Mouse (Mus musculus) bone marrow, adult 2 months (tissue): ENCODE measurements around the gene Gm10300. TPM values are rescaled to one million over a fixed set of nuclear protein-coding genes. Genes with fewer than 3 reads are reported as not detected.
A peak's percentile ranks its signal among the peaks of the same experiment; 100 is the strongest.

Source experiments
- H3K27ac ChIP-seq: fragments of 200-500 bp; 2 replicates; pipeline ENCODE4 v1.5.1; 2012; ENCODE audit warnings: low read depth, mild to moderate bottlenecking, control low read depth, inconsistent platforms, low read length; ENCODE audit not compliant: control insufficient read depth, poor library complexity, insufficient read depth
- H3K4me1 ChIP-seq: fragments of 200-500 bp; 2 replicates; pipeline ENCODE4 v1.6.1; 2011; ENCODE audit warnings: low read length; ENCODE audit not compliant: control insufficient read depth, insufficient read depth
- H3K4me3 ChIP-seq: fragments of 200-500 bp; replicated peaks from 2 replicates; pipeline ENCODE3; 2011; ENCODE audit warnings: mild to moderate bottlenecking, low read depth, low read length, control low read depth; ENCODE audit not compliant: control insufficient read depth
- CTCF ChIP-seq: fragments of 200-500 bp; IDR thresholded peaks from 2 replicates; pipeline ENCODE4 v1.5.1; 2011; ENCODE audit warnings: low read length, control low read depth; ENCODE audit not compliant: control insufficient read depth, insufficient read depth
- POLR2A ChIP-seq: fragments of 200-500 bp; IDR thresholded peaks from 2 replicates; pipeline ENCODE4 v1.6.1; 2011; ENCODE audit warnings: low read depth, mild to moderate bottlenecking, control low read depth, low read length, borderline replicate concordance; ENCODE audit not compliant: control insufficient read depth
- WGBS: fragments of 180-500 bp; shearing (Covaris S2); methylation state at CpG from one replicate; pipeline ENCODE4 v1.1.7; 2018; 5-methylcytosine and 5-hydroxymethylcytosine counted together
- polyA plus RNA-seq: library from polyadenylated mRNA; stranded (reverse); fragments of >200 nt; gene quantifications from 2 replicates; pipeline ENCODE4 v1.2.4, GENCODE M21; 2011; ENCODE audit warnings: low replicate concordance; ENCODE audit not compliant: missing spikeins, insufficient read depth, insufficient read length

Gm10300 gene
- polyA plus RNA-seq, 1 experiment: 0.65 TPM

DNA sequence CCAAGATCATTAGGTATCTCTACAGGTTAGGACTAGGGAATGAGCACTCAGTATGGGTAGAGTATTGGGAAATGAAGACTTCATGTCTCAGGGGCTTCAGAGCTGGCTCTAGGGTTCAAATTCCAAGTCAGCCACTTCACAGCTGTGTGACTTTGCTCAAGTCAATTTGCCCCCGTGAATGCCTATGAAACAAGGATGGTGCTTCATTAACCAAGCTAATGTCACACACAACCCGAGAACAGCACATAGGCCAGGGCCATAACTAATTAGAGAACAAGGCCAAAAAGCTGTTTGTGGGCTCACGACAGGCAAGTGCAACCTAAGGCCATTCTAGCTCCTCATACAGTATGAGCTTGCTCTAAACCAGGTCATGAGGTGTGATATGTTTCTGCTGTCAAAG lies 2.3 kb upstream of the Gm10300 start:
- Histone ChIP-seq H3K4me3 (peak overlapping the region; percentile 38), H3K27ac (no peak overlapping the region), H3K4me1 (peaks cover 3% of the 10 kb centered on the region; the same call in 1 of the 2 replicates)
- 83% methylated on average over 3 of the region's 3 CpGs for WGBS
- no peak for TF ChIP-seq CTCF
- TF ChIP-seq POLR2A: no peak

DNA sequence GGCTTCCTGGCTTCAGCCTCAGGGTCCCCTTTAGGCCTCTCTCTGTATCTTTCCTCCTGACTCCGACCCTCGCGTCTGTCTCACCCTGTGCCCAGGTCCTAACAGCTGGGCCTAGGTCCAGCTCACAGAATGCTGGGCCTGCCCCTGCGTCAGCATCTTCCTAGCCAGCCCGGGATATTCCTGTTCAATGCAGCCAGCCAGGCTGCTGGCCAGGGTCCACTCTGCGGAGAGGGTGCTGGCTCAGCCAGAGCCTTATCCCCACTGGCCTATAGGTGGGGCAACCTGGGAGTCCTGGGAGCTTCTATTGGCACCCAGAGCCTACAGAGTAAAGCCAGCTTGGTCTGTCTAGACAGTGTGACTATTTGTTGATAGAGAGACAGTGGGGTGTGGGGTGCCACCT lies 1.6 kb upstream of the Gm10300 start:
- peak overlapping the region; percentile 69 for H3K4me3 ChIP-seq
- TF ChIP-seq POLR2A (no peak), CTCF (no peak)
- peaks cover 3% of the 10 kb centered on the region; the same call in 1 of the 2 replicates for H3K4me1 ChIP-seq
- WGBS: 93% methylated on average over 6 of the region's 6 CpGs
- H3K27ac ChIP-seq: peak overlapping the region; percentile 35

DNA sequence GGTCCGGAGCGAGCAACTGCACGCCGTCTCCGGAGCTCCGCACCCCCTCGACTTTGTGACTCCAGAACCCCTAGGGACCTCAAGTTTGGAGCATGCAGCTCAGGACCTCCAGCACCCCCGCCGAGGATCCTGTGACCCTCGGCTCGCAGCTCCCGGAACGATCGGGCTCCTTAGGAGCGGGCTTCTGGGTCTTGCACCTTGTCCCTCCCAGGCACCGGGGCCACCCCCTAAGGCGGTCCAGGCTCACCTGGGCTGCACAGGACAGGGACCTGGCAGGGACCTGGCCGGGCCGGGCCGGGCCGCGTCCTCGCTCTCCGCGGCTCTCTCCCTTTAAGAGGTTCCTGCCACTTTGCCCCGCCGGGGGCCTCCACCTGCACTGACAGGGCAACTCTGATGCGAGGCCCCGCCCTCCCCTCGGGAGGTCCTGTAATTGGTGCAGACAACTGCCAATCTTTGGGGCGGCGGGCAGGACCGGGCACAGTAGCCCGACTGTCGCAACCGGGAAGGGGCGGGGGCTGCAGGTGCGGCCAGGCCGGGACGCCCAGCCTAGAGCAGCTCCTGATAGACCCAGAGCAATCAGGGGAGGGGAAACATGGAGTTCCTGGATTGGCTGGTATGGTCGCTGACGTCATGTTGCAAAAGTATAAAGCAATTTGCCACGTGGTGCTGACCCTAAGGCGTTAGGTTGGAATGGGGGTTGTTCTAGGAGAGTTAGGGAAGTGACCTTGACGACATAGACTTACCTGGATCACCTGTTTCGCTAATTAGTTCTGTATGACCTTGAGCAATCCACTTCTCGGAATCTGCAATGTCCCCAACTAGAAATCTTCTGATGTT lies 654 bp downstream of the Gm10300 start, which contains the start of gene Epb41:
Epb41 (minus strand) TSS at position 389 of the 837 bp plus-strand sequence.
- TF ChIP-seq POLR2A (peak; percentile 81), CTCF (no peak)
- 2% methylated on average over 47 of the region's 47 CpGs for WGBS
- Histone ChIP-seq H3K4me3 (peak within 1 kb of the TSS; percentile 69), H3K4me1 (peaks cover 3% of the 10 kb centered on the region; the same call in 1 of the 2 replicates), H3K27ac (peak within 1 kb of the TSS; percentile 96)

DNA sequence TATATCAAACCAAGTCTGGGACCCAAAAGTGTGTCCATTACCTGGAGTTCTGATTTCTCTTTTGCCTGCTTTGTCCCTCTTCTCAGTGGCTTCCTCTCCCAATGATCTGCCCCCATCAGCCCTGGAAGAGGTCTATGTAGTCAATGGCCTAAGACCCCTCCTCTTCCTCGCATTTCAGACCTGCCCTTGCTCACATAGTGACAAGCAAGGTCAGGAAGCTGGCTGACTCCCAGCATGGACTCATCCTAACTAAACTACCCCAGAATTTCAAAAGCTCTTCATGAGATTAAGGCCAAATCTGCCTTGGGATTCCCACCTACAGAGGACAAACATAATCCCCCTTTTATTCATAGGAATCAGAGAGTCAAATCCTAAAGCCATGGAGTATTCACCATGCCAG lies 1.3 kb downstream of the Gm10300 start:
- H3K4me1 ChIP-seq: peaks cover 2% of the 10 kb centered on the region; the same call in 1 of the 2 replicates
- peak overlapping the region; percentile 96 for H3K27ac ChIP-seq
- no peak overlapping the region for H3K4me3 ChIP-seq
- TF ChIP-seq POLR2A: no peak
- TF ChIP-seq CTCF: no peak
- WGBS: 48% methylated on average over 1 of the region's 1 CpGs

DNA sequence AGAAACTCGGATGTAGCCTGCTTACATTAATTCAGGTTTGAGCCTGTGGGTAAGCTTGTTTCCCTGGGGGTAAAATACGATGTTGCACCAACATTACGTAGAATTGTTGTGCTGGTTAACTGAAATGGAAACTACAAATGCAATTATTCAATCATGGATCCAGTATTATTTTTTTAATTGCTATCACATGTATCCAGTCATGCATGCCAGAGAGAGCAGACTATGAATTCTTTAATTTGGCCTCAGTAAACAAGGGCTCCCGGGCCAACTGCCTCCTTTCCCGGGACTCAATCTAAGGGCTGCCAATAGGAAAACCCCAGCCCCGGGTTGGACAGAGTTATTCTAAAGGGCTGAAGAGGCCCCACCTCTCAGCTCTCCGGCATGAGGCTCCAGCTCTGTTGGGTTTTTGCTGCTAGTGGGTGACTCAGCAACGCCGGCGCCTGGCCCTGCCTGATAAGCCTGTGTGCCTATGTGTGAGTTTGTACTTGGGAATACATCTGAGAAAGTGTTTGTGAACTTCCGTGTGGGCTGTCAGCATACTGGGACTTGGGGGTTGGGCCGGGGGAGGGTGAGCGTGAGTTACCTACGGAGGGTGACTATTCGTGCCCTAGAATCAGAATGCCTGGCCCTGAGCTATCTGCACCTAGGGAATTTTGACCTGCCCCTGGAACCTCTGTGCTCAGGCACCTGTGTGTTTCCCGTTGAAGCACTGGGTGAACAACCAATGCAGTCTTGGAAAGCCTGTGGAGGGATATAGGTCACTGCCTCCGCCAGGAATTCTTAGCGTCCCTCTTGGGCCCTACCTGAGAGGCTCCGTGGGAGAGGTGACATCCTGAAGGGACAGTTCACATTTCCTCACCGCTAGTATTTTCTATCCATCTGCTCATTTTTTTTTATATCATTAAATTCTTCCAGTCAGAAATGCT lies 2.2 kb downstream of the Gm10300 start:
- 14% methylated on average over 20 of the region's 20 CpGs for WGBS
- TF ChIP-seq CTCF: no peak
- no peak for TF ChIP-seq POLR2A
- Histone ChIP-seq H3K27ac (peak overlapping the region; percentile 96), H3K4me3 (peak overlapping the region; percentile 28), H3K4me1 (peaks cover 2% of the 10 kb centered on the region; the same call in 1 of the 2 replicates)

DNA sequence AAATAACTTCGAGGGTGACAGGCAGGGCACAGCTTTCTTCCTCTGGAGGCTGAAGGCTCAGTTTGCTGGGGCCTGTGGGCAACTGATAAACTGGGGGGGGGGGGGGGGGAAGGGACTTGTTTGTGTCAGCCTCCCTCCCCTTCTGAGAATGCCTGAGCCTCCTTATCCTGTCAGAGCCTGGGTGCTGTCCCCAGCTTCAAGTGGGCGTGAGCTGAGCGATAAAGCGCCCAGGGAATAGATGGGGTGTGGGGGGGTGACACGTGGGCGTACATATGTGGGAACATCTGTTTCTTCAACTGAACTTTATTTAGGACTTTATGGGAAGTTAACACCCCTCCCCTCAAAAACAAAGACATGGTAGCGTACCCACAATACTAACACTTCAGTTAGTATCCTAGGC lies 2.9 kb downstream of the Gm10300 start:
- 30% methylated on average over 7 of the region's 7 CpGs for WGBS
- TF ChIP-seq POLR2A (no peak), CTCF (no peak)
- peaks cover 2% of the 10 kb centered on the region; the same call in 1 of the 2 replicates for H3K4me1 ChIP-seq
- no peak overlapping the region for H3K4me3 ChIP-seq
- H3K27ac ChIP-seq: peak overlapping the region; percentile 96; the same call in 1 of the 2 replicates

DNA sequence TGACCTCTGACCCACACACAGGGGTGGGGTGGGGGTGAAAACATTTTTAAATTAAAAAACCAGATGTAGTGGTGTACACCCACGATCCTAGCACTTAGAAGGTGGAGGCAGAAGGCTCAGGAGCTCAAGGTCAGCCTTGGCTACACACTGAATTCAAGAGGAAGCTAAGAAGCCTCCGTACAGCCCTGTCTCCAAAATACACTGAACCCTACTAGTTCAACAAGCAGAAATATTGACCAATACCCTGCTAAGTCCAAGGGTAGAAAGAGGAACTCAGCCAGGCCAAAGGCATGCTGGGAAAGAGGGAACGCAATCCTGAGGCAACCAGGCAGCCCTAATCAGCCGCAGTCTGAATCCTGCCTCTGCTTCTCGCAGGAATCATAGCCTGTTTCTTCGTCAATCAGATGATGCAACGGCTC lies 3.8 kb downstream of the Gm10300 start:
- H3K4me3 ChIP-seq: no peak overlapping the region
- TF ChIP-seq POLR2A (no peak), CTCF (no peak)
- H3K27ac ChIP-seq: peak overlapping the region; percentile 75
- H3K4me1 ChIP-seq: peaks cover 2% of the 10 kb centered on the region; the same call in 1 of the 2 replicates
- 14% methylated on average over 7 of the region's 7 CpGs for whole genome bisulfite sequencing
